Mouse (Mus musculus) left cerebral cortex, postnatal 25 days (tissue): ENCODE measurements around the gene Gm12216. TPM values are rescaled to one million over a fixed set of nuclear protein-coding genes. Genes with fewer than 3 reads are reported as not detected.

Source experiments
- microRNA-seq, 2 experiments: library from miRNA; unstranded; fragments of <30 nt; microRNA quantifications; one replicate each; pipeline ENCODE4 v1.2.0; 2022
- total RNA-seq, 2 experiments: library from RNA; stranded (reverse); gene quantifications; 2 replicates each; pipeline ENCODE4 v1.2.3; 2021

The Gm12216 gene
- total RNA-seq, 2 experiments from 2014 or later: 2.2 to 3.5 TPM

Small RNAs within 50 kb of the gene (microRNA-seq; reads per million reads assigned to microRNA genes)
- 0 to 0.34 reads per million in 2 experiments for gene Mir7671

Other genes starting within 250 kb of the Gm12216 start
- not detected for gene Il4, start 240.6 kb downstream of the Gm12216 start, total RNA-seq
- gene Il13, start 224.6 kb downstream of the Gm12216 start, total RNA-seq: not detected
- gene Rad50, start 151.9 kb downstream of the Gm12216 start, total RNA-seq: 1 to 10 TPM; 9.2 to 9.6 TPM
- not detected for gene Il5, start 138.5 kb downstream of the Gm12216 start, total RNA-seq
- 1 to 10 TPM; 5.9 to 6.8 TPM for gene Irf1, start 89.2 kb downstream of the Gm12216 start, total RNA-seq
- under 1 TPM in 1 of 2 experiments, not detected in 1; 0.96 TPM for gene Gm17334, start 86.1 kb downstream of the Gm12216 start, total RNA-seq
- 1 to 10 TPM; 7.8 to 8.2 TPM for gene Slc22a5, start 32.4 kb upstream of the Gm12216 start, total RNA-seq
- gene Slc22a21, start 121.1 kb upstream of the Gm12216 start, total RNA-seq: 1 to 10 TPM; 1.4 to 2.0 TPM
- 1 to 10 TPM; 5.2 to 5.7 TPM for gene Slc22a4, start 168.8 kb upstream of the Gm12216 start, total RNA-seq
- gene Pdlim4, start 209.8 kb upstream of the Gm12216 start, total RNA-seq: 10 to 100 TPM; 11.8 to 13.2 TPM
- gene P4ha2, start 240.8 kb upstream of the Gm12216 start, total RNA-seq: 10 to 100 TPM; 17.5 to 22.2 TPM